Mouse (Mus musculus): ENCODE results near the gene Smad3. TPM values are rescaled to one million over a fixed set of nuclear protein-coding genes. Genes with fewer than 3 reads are reported as not detected.

Smad3 gene
- polyA plus RNA-seq, 1 experiment from 2014 or later: 5.0 TPM

DNA sequence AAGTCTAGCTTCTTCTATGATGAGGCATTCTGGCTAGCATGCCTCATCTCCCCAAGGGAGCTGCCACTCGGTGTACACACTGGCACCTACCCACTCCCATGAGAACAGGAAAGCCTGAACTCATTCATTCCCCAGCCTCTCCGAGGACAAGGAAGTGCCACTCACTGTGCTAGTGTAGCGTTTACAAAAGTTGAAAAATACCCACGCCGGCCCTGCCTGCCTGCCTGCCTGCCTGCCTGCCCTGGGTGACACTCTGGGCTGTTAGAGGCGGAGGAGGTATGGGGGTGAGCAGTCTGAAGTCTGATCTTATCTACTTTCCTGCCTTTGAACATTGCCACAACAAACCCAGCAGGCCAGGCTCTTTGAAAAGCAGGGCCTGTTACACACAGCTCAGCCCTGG, 37.1 kb downstream of the Smad3 start:
- Histone ChIP-seq H3K4me3 (ENCODE audit: low read depth, low read length) (no peak overlapping the region), H3K9me3 (ENCODE audit: control insufficient read depth) (no peaks in the 10 kb centered on the region), H3K4me2 (replicated peaks; ENCODE audit: low read depth) (no peak overlapping the region), H3K36me3 (ENCODE audit: control insufficient read depth, insufficient read depth) (peaks cover 3% of the 10 kb centered on the region; the same call in 1 of the 2 replicates), H3K9ac (ENCODE audit: low read depth, low read length) (peak overlapping the region; percentile 7; the same call in 1 of the 2 replicates), H3K4me1 (replicated peaks; ENCODE audit: control insufficient read depth, insufficient read depth, low read length) (peaks cover 19% of the 10 kb centered on the region), H3K27ac (ENCODE audit: low read depth, low read length) (no peak overlapping the region; the same call in 1 of the 2 replicates), H3K27me3 (replicated peaks; ENCODE audit: control insufficient read depth, insufficient read depth, low read length) (no peaks in the 10 kb centered on the region)
- TF ChIP-seq CTCF (IDR thresholded peaks at IDR 0.05; ENCODE audit: low read depth): no peak
- no peak for ATAC-seq
- WGBS: 28% methylated on average over 6 of the region's 6 CpGs

DNA sequence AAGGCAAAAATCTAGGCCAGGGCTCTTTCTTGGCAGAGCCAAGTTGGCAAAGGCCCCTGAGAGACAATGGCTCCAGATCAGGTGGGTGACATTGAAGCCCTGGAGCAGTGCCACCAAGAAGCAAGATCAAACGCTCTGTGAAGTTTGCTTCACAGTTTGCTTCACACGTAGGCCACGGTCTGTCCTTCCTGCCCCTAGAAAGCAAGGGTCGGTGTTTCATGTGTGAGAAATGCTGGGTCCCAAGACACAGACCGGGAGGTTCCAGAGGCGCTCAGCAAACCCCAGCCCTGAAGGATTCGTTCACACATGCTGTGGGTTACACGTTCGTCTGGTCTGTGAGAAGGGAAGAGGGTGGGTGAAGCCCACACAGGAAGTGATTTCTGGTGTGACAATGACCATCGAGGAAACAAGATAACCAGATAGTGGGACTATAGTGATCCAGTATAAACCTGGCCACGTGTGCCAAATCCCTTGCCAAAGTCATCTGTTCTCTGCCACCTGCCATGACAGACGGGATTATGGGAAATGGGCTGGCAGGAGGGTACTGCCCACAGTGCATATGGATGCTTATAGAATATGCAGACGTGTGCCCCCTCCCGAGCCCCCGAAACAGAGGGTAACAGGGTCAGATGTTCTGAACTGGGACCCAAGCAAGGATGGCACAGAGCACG, 37.9 kb downstream of the Smad3 start:
- no peak for TF ChIP-seq CTCF (IDR thresholded peaks at IDR 0.05; ENCODE audit: low read depth)
- Histone ChIP-seq H3K4me3 (ENCODE audit: low read depth, low read length) (no peak overlapping the region), H3K4me1 (replicated peaks; ENCODE audit: control insufficient read depth, insufficient read depth, low read length) (peaks cover 27% of the 10 kb centered on the region), H3K9ac (ENCODE audit: low read depth, low read length) (no peak overlapping the region), H3K4me2 (replicated peaks; ENCODE audit: low read depth) (no peak overlapping the region), H3K27ac (ENCODE audit: low read depth, low read length) (no peak overlapping the region; the same call in 1 of the 2 replicates), H3K27me3 (replicated peaks; ENCODE audit: control insufficient read depth, insufficient read depth, low read length) (no peaks in the 10 kb centered on the region), H3K36me3 (ENCODE audit: control insufficient read depth, insufficient read depth) (peaks cover 1% of the 10 kb centered on the region; the same call in 1 of the 2 replicates), H3K9me3 (ENCODE audit: control insufficient read depth) (no peaks in the 10 kb centered on the region)
- WGBS: 73% methylated on average over 16 of the region's 16 CpGs
- no peak for ATAC-seq

DNA sequence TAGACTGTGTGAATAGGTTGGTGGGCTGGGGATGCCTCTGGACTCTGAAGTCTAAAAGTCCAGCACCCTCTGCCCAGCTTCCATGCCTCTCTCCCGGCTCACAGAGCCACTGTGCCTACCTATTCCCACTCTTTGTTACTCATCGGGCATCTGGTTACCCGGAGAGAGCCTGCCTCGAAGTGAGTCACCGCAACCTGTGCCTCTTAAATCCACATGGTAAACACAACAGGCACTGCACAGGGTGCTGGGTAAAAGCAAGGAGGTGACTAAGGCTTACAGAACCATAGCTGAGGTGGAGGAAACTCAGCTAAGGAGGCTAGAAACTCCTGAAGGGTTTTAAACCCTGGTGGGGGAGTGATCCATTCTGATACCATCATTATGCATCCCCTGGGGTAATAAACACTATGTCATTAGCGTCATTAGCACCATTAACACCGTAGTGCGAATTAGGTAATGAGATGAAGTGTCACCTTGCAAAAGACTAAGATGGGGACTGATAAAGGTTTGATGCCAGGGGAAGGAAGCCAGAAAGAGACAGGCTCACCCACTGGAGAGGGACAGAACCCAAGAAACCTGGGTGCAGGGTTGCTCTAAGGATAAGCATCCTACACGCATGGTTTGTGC, 38.9 kb downstream of the Smad3 start:
- Histone ChIP-seq H3K4me2 (replicated peaks; ENCODE audit: low read depth) (no peak overlapping the region), H3K4me3 (ENCODE audit: low read depth, low read length) (no peak overlapping the region), H3K9ac (ENCODE audit: low read depth, low read length) (no peak overlapping the region), H3K27me3 (replicated peaks; ENCODE audit: control insufficient read depth, insufficient read depth, low read length) (no peaks in the 10 kb centered on the region), H3K4me1 (replicated peaks; ENCODE audit: control insufficient read depth, insufficient read depth, low read length) (peaks cover 33% of the 10 kb centered on the region), H3K27ac (ENCODE audit: low read depth, low read length) (no peak overlapping the region), H3K36me3 (ENCODE audit: control insufficient read depth, insufficient read depth) (no peaks in the 10 kb centered on the region), H3K9me3 (ENCODE audit: control insufficient read depth) (no peaks in the 10 kb centered on the region)
- 69% methylated on average over 9 of the region's 9 CpGs for WGBS
- no peak for TF ChIP-seq CTCF (IDR thresholded peaks at IDR 0.05; ENCODE audit: low read depth)
- no peak for ATAC-seq

DNA sequence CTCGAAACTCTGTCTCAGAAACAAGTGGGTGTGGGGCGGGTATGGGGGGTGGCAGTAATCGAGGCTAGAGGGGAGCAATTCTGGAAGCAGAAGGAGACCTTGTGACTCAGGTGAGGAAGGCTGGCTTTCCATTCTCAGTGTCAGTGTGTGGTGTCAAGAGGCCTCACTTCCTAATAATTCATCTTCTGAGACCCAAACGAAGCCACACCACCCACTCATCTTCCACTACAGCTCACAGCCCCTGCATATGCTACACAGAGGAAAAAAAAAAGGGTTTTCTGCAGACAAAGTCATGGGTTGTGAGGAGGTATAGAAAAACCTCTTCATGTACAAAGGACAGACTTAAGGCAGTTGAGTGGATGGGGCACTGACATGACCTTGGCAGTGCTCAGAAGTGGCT, 39.6 kb downstream of the Smad3 start:
- no peak overlapping the region for H3K4me3 ChIP-seq (ENCODE audit: low read depth, low read length)
- H3K9me3 ChIP-seq (ENCODE audit: control insufficient read depth): no peaks in the 10 kb centered on the region
- H3K9ac ChIP-seq (ENCODE audit: low read depth, low read length): no peak overlapping the region
- ATAC-seq: no peak
- TF ChIP-seq CTCF (IDR thresholded peaks at IDR 0.05; ENCODE audit: low read depth): no peak
- no peaks in the 10 kb centered on the region for H3K27me3 ChIP-seq (replicated peaks; ENCODE audit: control insufficient read depth, insufficient read depth, low read length)
- peaks cover 33% of the 10 kb centered on the region for H3K4me1 ChIP-seq (replicated peaks; ENCODE audit: control insufficient read depth, insufficient read depth, low read length)
- no peaks in the 10 kb centered on the region for H3K36me3 ChIP-seq (ENCODE audit: control insufficient read depth, insufficient read depth)
- no peak overlapping the region for H3K27ac ChIP-seq (ENCODE audit: low read depth, low read length)
- WGBS: 77% methylated on average over 4 of the region's 4 CpGs
- H3K4me2 ChIP-seq (replicated peaks; ENCODE audit: low read depth): no peak overlapping the region

DNA sequence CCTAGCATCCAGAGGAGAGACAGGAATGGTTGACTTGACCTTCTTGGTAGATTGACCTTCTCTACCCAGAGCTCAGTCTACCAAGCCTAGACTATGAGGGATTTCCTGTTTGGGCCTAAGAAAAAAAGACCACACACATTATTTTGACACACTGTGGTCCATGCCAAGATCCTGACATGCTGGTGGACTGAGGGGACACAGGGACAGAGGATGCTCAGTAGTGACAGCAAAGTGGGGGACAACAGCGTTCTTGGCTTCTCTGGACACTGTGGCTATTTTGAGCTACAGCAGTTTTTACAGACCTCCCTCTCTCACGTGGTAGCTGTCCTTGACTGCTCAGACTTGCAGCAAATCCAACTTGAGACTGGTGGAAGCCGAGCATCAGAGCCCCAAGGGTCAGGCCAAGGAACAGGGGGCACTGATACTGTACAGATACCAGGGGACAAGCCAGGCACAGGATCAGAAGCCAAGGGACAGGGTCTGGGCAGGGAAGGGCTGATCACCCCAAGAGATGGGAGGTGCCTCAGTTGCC, 40.3 kb downstream of the Smad3 start:
- Histone ChIP-seq H3K27me3 (replicated peaks; ENCODE audit: control insufficient read depth, insufficient read depth, low read length) (no peaks in the 10 kb centered on the region), H3K9ac (ENCODE audit: low read depth, low read length) (no peak overlapping the region), H3K4me3 (ENCODE audit: low read depth, low read length) (no peak overlapping the region), H3K27ac (ENCODE audit: low read depth, low read length) (no peak overlapping the region), H3K36me3 (ENCODE audit: control insufficient read depth, insufficient read depth) (0 out of 2 replicates have a peak, but pooled peaks cover 3% of the 10 kb centered on the region), H3K9me3 (ENCODE audit: control insufficient read depth) (no peaks in the 10 kb centered on the region), H3K4me2 (replicated peaks; ENCODE audit: low read depth) (no peak overlapping the region), H3K4me1 (replicated peaks; ENCODE audit: control insufficient read depth, insufficient read depth, low read length) (peaks cover 35% of the 10 kb centered on the region)
- 45% methylated on average over 3 of the region's 3 CpGs for WGBS
- no peak for ATAC-seq
- no peak for TF ChIP-seq CTCF (IDR thresholded peaks at IDR 0.05; ENCODE audit: low read depth)

All from intestine, postnatal 0 days (tissue).